Mouse (Mus musculus) heart, adult 8-10 months (tissue): ENCODE data around the gene Htr6. TPM values are rescaled to one million over a fixed set of nuclear protein-coding genes. Genes with fewer than 3 reads are reported as not detected.

Experiments used
- total RNA-seq, 4 experiments: library from RNA; stranded (reverse); gene quantifications; 2 replicates each; pipeline ENCODE4 v1.2.4; 2022

The Htr6 gene
- total RNA-seq, 4 experiments from 2014 or later, result not detected

Other genes with a start within 250 kb of the Htr6 start
- 10 to 100 TPM; 32.9 to 44.0 (median 38.3) TPM for gene Pla2g5, start 212.1 kb downstream of the Htr6 start, total RNA-seq
- gene Gm13030, start 201.6 kb downstream of the Htr6 start, total RNA-seq, result not detected
- 1 to 10 TPM in 1 of 4 experiments, not detected in 3; 2.0 TPM for gene Pla2g2e, start 197.6 kb downstream of the Htr6 start, total RNA-seq
- gene Otud3, start 161.6 kb downstream of the Htr6 start, total RNA-seq, result 10 to 100 TPM in 1 of 4 experiments, 1 to 10 TPM in 3; 9.6 to 14.6 (median 9.9) TPM
- under 1 TPM in 1 of 4 experiments, not detected in 3; 0.23 TPM for gene Rnf186, start 108.5 kb downstream of the Htr6 start, total RNA-seq
- 10 to 100 TPM in 3 of 4 experiments, 1 to 10 TPM in 1; 9.9 to 13.6 (median 11.7) TPM for gene Tmco4, start 102.7 kb downstream of the Htr6 start, total RNA-seq
- gene Nbl1, start 17.4 kb upstream of the Htr6 start, total RNA-seq, result 10 to 100 TPM; 15.1 to 21.3 (median 19.2) TPM
- gene Minos1, start 55.5 kb upstream of the Htr6 start, total RNA-seq, result 100 to 1,000 TPM; 570 to 700 (median 625) TPM
- gene Capzb, start 117.3 kb upstream of the Htr6 start, total RNA-seq, result 100 to 1,000 TPM; 354 to 406 (median 379) TPM
- 1 to 10 TPM; 5.1 to 6.9 (median 5.5) TPM for gene Pqlc2, start 235.1 kb upstream of the Htr6 start, total RNA-seq
- gene Akr7a5, start 235.2 kb upstream of the Htr6 start, total RNA-seq, result 10 to 100 TPM; 51.6 to 59.7 (median 56.5) TPM